Mouse (Mus musculus) testis, adult 2 months (tissue): Measurements from ENCODE around the gene Ddx58.

Source experiments
- CTCF ChIP-seq: fragments of 200-500 bp; IDR thresholded peaks from 2 replicates; pipeline ENCODE4 v1.5.1; 2012; ENCODE audit warnings: low read depth, mild to moderate bottlenecking, inconsistent platforms, low read length, moderate library complexity; ENCODE audit not compliant: control insufficient read depth, insufficient read depth, insufficient replicate concordance
- POLR2A ChIP-seq: fragments of 200-500 bp; IDR thresholded peaks from 2 replicates; pipeline ENCODE4 v1.6.1; 2012; ENCODE audit warnings: low read depth, mild to moderate bottlenecking, inconsistent platforms, low read length, moderate library complexity; ENCODE audit not compliant: control insufficient read depth

GRCm38 (mm10) chr4:40253766-40254165, 14.1 kb upstream of the Ddx58 start:
- TF ChIP-seq CTCF (no peak), POLR2A (no peak)
